Mouse (Mus musculus) C2C12 (cell line): Measurements from ENCODE around the gene Cpsf2.

Experiments
- CEBPB ChIP-seq: IDR thresholded peaks from one replicate; pipeline ENCODE4 v1.6.1; 2011; ENCODE audit warnings: low read depth, mild to moderate bottlenecking, control low read depth, moderate library complexity
- CTCF ChIP-seq: IDR thresholded peaks from one replicate; pipeline ENCODE4 v1.5.1; 2011; ENCODE audit not compliant: control insufficient read depth, insufficient read depth, insufficient read length
- MAX ChIP-seq: IDR thresholded peaks from one replicate; pipeline ENCODE4 v1.6.1; 2011; ENCODE audit warnings: mild to moderate bottlenecking, control low read depth
- MYOD1 ChIP-seq: IDR thresholded peaks from one replicate; pipeline ENCODE4 v1.6.1; 2011; ENCODE audit warnings: low read depth; ENCODE audit not compliant: control insufficient read depth, insufficient read length
- USF1 ChIP-seq: IDR thresholded peaks from one replicate; pipeline ENCODE4 v1.6.1; 2011; ENCODE audit warnings: low read depth, mild to moderate bottlenecking, control low read depth, moderate library complexity

DNA sequence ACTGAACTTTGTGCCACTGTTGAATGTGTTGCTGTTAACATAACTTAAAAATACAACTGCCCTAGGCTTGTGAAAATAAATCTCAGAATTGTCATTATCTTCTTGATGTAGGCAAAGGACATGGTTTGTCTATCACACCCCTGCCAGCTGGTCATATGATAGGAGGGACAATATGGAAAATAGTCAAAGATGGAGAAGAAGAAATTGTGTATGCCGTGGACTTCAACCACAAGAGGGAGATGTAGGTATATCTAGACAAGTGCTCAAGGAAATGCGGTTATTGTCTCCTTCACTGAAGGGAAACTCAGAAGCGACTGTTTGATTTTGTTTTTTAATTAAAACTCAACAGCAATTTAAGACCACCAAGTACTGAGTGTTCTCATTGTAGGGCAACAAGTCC lies 9.3 kb downstream of the Cpsf2 start:
- TF ChIP-seq CTCF (no peak), USF1 (no peak), CEBPB (no peak), MYOD1 (no peak), MAX (no peak)
